Mouse (Mus musculus) ES-E14 (cell line): ENCODE measurements at regions not wholly inside any gene's neighbourhood (a gene's known extent, or its start where the extent isn't known, plus 50 kb on each side); places are given as distances from the start of the nearest gene placed in this dataset.

Source experiments
- CHD2 ChIP-seq: IDR thresholded peaks from 2 replicates; pipeline ENCODE4 v1.6.1; 2014; ENCODE audit warnings: mild to moderate bottlenecking, low read depth, low read length, inconsistent platforms
- HCFC1 ChIP-seq: IDR thresholded peaks from 2 replicates; pipeline ENCODE4 v1.6.1; 2012; ENCODE audit warnings: low read length, inconsistent platforms, borderline replicate concordance; ENCODE audit not compliant: insufficient read depth
- MAFK ChIP-seq: IDR thresholded peaks from 2 replicates; pipeline ENCODE4 v1.6.1; 2014; ENCODE audit warnings: mild to moderate bottlenecking, low read depth, low read length, inconsistent platforms; ENCODE audit not compliant: insufficient read depth
- ZC3H11A ChIP-seq: IDR thresholded peaks from 2 replicates; pipeline ENCODE4 v1.6.1; 2012; ENCODE audit warnings: low read depth, mild to moderate bottlenecking, inconsistent platforms, low read length, borderline replicate concordance
- ZNF384 ChIP-seq: IDR thresholded peaks from 2 replicates; pipeline ENCODE4 v1.6.1; 2012; ENCODE audit warnings: low read depth, low read length, inconsistent platforms

GRCm38 (mm10) chr14:89347972-89348371 is 876.8 kb upstream of the Pcdh20 start:
- TF ChIP-seq CHD2 (no peak), MAFK (no peak), ZC3H11A (no peak), ZNF384 (no peak), HCFC1 (no peak)
